Mouse (Mus musculus) hindbrain, embryonic 10.5 days (tissue): Measurements from ENCODE around the gene Sbp. TPM values are rescaled to one million over a fixed set of nuclear protein-coding genes. Genes with fewer than 3 reads are reported as not detected.

Source experiments
- DNase-seq: peaks from one replicate; pipeline ENCODE4 v3.0.0-alpha.2; 2017; ENCODE audit warnings: low spot score
- H3K27ac ChIP-seq: fragments of 300-500 bp; sonication (generic); 2 replicates; pipeline ENCODE4 v1.5.1; 2016; ENCODE audit warnings: mild to moderate bottlenecking, moderate library complexity
- H3K27me3 ChIP-seq: fragments of 300-500 bp; sonication (generic); 2 replicates; pipeline ENCODE4 v1.6.1; 2016; ENCODE audit warnings: mild to moderate bottlenecking; ENCODE audit not compliant: poor library complexity, insufficient read depth, severe bottlenecking
- H3K36me3 ChIP-seq: fragments of 300-500 bp; sonication (generic); 2 replicates; pipeline ENCODE4 v1.6.1; 2016; ENCODE audit warnings: mild to moderate bottlenecking, moderate library complexity
- H3K4me1 ChIP-seq: fragments of 300-500 bp; sonication (generic); replicated peaks from 2 replicates; pipeline ENCODE4 v1.6.1; 2016; ENCODE audit warnings: mild to moderate bottlenecking
- H3K4me3 ChIP-seq: fragments of 300-500 bp; sonication (generic); 2 replicates; pipeline ENCODE4 v1.5.1; 2016; ENCODE audit warnings: mild to moderate bottlenecking, moderate library complexity
- H3K9me3 ChIP-seq: fragments of 300-500 bp; sonication (generic); 2 replicates; pipeline ENCODE4 v1.6.1; 2016; ENCODE audit warnings: mild to moderate bottlenecking, moderate library complexity
- WGBS: fragments of 180-500 bp; shearing (Covaris S2); methylation state at CpG from one replicate; pipeline ENCODE4 v1.1.7; 2016; 5-methylcytosine and 5-hydroxymethylcytosine counted together
- polyA plus RNA-seq: library from polyadenylated mRNA; unstranded; fragments of >200 nt; fragmentation: Nextera tagmentation; extraction: Ambion mirVana; gene quantifications from 2 replicates; pipeline ENCODE4 v1.2.1, GENCODE M21; 2016

Sbp gene
- polyA plus RNA-seq, 1 experiment from 2014 or later = not detected

GRCm38 (mm10) chr17:23966658-23967401 is 25.4 kb downstream of the Sbp start:
- H3K27ac ChIP-seq = no peak overlapping the region
- no peaks in the 10 kb centered on the region for H3K36me3 ChIP-seq
- 87% methylated on average over 10 of the region's 10 CpGs for WGBS
- H3K27me3 ChIP-seq = no peaks in the 10 kb centered on the region
- no peak for DNase-seq
- H3K9me3 ChIP-seq = no peaks in the 10 kb centered on the region
- H3K4me1 ChIP-seq = peaks cover 8% of the 10 kb centered on the region; the same call in 1 of the 2 replicates
- H3K4me3 ChIP-seq = no peak overlapping the region

GRCm38 (mm10) chr17:23968780-23969179 is 27.3 kb downstream of the Sbp start:
- no peaks in the 10 kb centered on the region for H3K27me3 ChIP-seq
- H3K27ac ChIP-seq = no peak overlapping the region
- peaks cover 8% of the 10 kb centered on the region; the same call in 1 of the 2 replicates for H3K4me1 ChIP-seq
- no peak overlapping the region for H3K4me3 ChIP-seq
- no peak for DNase-seq
- WGBS = 54% methylated on average over 2 of the region's 2 CpGs
- H3K36me3 ChIP-seq = no peaks in the 10 kb centered on the region
- H3K9me3 ChIP-seq = no peaks in the 10 kb centered on the region

- Histone ChIP-seq H3K9me3 (no peaks in the 10 kb centered on the region), H3K27me3 (no peaks in the 10 kb centered on the region), H3K36me3 (no peaks in the 10 kb centered on the region), H3K4me1 (peaks cover 8% of the 10 kb centered on the region; the same call in 1 of the 2 replicates), H3K27ac (no peak overlapping the region), H3K4me3 (no peak overlapping the region)
- WGBS = 6% methylated on average over 1 of the region's 1 CpGs
- peak; percentile 73 for DNase-seq
Measured at GRCm38 (mm10) chr17:23969231-23969630, 27.8 kb downstream of the Sbp start.

- DNase-seq = no peak
- 87% methylated on average over 9 of the region's 9 CpGs for WGBS
Measured at GRCm38 (mm10) chr17:23971315-23971714, 29.8 kb downstream of the Sbp start.

GRCm38 (mm10) chr17:23976665-23977064 is 35.2 kb downstream of the Sbp start:
- WGBS = 88% methylated on average over 4 of the region's 4 CpGs
- Histone ChIP-seq H3K36me3 (no peaks in the 10 kb centered on the region), H3K4me1 (no peaks in the 10 kb centered on the region), H3K27ac (no peak overlapping the region), H3K4me3 (no peak overlapping the region), H3K9me3 (no peaks in the 10 kb centered on the region), H3K27me3 (no peaks in the 10 kb centered on the region)
- DNase-seq = no peak

More at GRCm38 (mm10) chr17:23971315-23971714, 29.8 kb downstream of the Sbp start:
- Histone ChIP-seq H3K27ac (no peak overlapping the region), H3K9me3 (no peaks in the 10 kb centered on the region), H3K27me3 (no peaks in the 10 kb centered on the region), H3K4me1 (no peaks in the 10 kb centered on the region), H3K36me3 (no peaks in the 10 kb centered on the region), H3K4me3 (no peak overlapping the region)

- Histone ChIP-seq H3K4me3 (no peak overlapping the region), H3K27me3 (no peaks in the 10 kb centered on the region), H3K36me3 (no peaks in the 10 kb centered on the region), H3K4me1 (0 out of 2 replicates have a peak, but pooled peaks cover 3% of the 10 kb centered on the region), H3K27ac (no peak overlapping the region), H3K9me3 (no peaks in the 10 kb centered on the region)
- 72% methylated on average over 3 of the region's 3 CpGs for WGBS
- DNase-seq = no peak
Measured at GRCm38 (mm10) chr17:23979471-23979870, 38.0 kb downstream of the Sbp start.

GRCm38 (mm10) chr17:23980297-23980909 is 38.9 kb downstream of the Sbp start, which contains the start of gene Prss30:
Prss30 (minus strand) TSS chr17:23980566.
- Histone ChIP-seq H3K36me3 (no peaks in the 10 kb centered on the region), H3K9me3 (no peaks in the 10 kb centered on the region), H3K27ac (no peak within 1 kb of the TSS), H3K27me3 (no peaks in the 10 kb centered on the region), H3K4me1 (0 out of 2 replicates have a peak, but pooled peaks cover 3% of the 10 kb centered on the region), H3K4me3 (no peak within 1 kb of the TSS)
- DNase-seq = no peak
- WGBS = 79% methylated on average over 10 of the region's 10 CpGs

GRCm38 (mm10) chr17:23982912-23983311 is 41.4 kb downstream of the Sbp start:
- Histone ChIP-seq H3K36me3 (no peaks in the 10 kb centered on the region), H3K27me3 (no peaks in the 10 kb centered on the region), H3K9me3 (no peaks in the 10 kb centered on the region), H3K4me1 (0 out of 2 replicates have a peak, but pooled peaks cover 3% of the 10 kb centered on the region), H3K4me3 (no peak overlapping the region), H3K27ac (no peak overlapping the region)
- 61% methylated on average over 4 of the region's 4 CpGs for WGBS
- no peak for DNase-seq

- no peaks in the 10 kb centered on the region for H3K9me3 ChIP-seq
- no peaks in the 10 kb centered on the region for H3K36me3 ChIP-seq
- H3K27me3 ChIP-seq = no peaks in the 10 kb centered on the region
- DNase-seq = no peak
- 84% methylated on average over 1 of the region's 1 CpGs for WGBS
- no peak overlapping the region for H3K4me3 ChIP-seq
- 0 out of 2 replicates have a peak, but pooled peaks cover 3% of the 10 kb centered on the region for H3K4me1 ChIP-seq
- H3K27ac ChIP-seq = no peak overlapping the region
Measured at GRCm38 (mm10) chr17:23984989-23985388, 43.5 kb downstream of the Sbp start.

- WGBS = 62% methylated on average over 2 of the region's 2 CpGs
- Histone ChIP-seq H3K4me1 (peaks cover 21% of the 10 kb centered on the region), H3K9me3 (no peaks in the 10 kb centered on the region), H3K27ac (no peak overlapping the region), H3K27me3 (no peaks in the 10 kb centered on the region), H3K4me3 (no peak overlapping the region), H3K36me3 (no peaks in the 10 kb centered on the region)
- DNase-seq = no peak
Measured at GRCm38 (mm10) chr17:23989802-23990201, 48.3 kb downstream of the Sbp start.

- peak overlapping the region; percentile 40 for H3K4me3 ChIP-seq
- peaks cover 33% of the 10 kb centered on the region for H3K4me1 ChIP-seq
- no peak for DNase-seq
- peak overlapping the region; percentile 60 for H3K27ac ChIP-seq
- H3K36me3 ChIP-seq = no peaks in the 10 kb centered on the region
- no peaks in the 10 kb centered on the region for H3K9me3 ChIP-seq
- 72% methylated on average over 9 of the region's 9 CpGs for WGBS
- no peaks in the 10 kb centered on the region for H3K27me3 ChIP-seq
Measured at GRCm38 (mm10) chr17:23992789-23993553, 51.5 kb downstream of the Sbp start.

- Histone ChIP-seq H3K4me3 (peak overlapping the region; percentile 40), H3K27me3 (no peaks in the 10 kb centered on the region), H3K27ac (peak overlapping the region; percentile 69), H3K36me3 (no peaks in the 10 kb centered on the region), H3K4me1 (peaks cover 33% of the 10 kb centered on the region), H3K9me3 (no peaks in the 10 kb centered on the region)
- DNase-seq = peak; percentile 94
- WGBS = 11% methylated on average over 31 of the region's 31 CpGs
Measured at GRCm38 (mm10) chr17:23993559-23994428, 52.3 kb downstream of the Sbp start.
